Mouse (Mus musculus): ENCODE measurements around the gene Ccser2.

GRCm38 (mm10) chr14:36975019-36975418, 6.4 kb upstream of the Ccser2 start:
- TF ChIP-seq GATA1 (IDR thresholded peaks at IDR 0.05; ENCODE audit: low read length) (no peak), TAL1 (IDR thresholded peaks at IDR 0.05; ENCODE audit: low read length) (no peak)
